Mouse (Mus musculus) embryonic facial prominence, embryonic 15.5 days (tissue): ENCODE measurements around the gene Slc22a2. TPM values are rescaled to one million over a fixed set of nuclear protein-coding genes. Genes with fewer than 3 reads are reported as not detected.
"Not testable (repeated sequence)": the region's sequence is repeated elsewhere in the genome, so short reads cannot be mapped to it uniquely, and the experiment has no call there.

Source experiments
- ATAC-seq: fragments of 200-750 bp; cut with Nextera tagmentation; 2 replicates; pipeline ENCODE4 v1.8.0; 2017; ENCODE audit warnings: low read depth, moderate TSS enrichment; ENCODE audit not compliant: insufficient number of reproducible peaks, low FRiP score, low TSS enrichment
- H3K27ac ChIP-seq: fragments of 300-500 bp; sonication (generic); replicated peaks from 2 replicates; pipeline ENCODE4 v1.5.1; 2015; ENCODE audit warnings: mild to moderate bottlenecking, inconsistent platforms
- H3K27me3 ChIP-seq: fragments of 300-500 bp; sonication (generic); 2 replicates; pipeline ENCODE4 v1.6.1; 2015; ENCODE audit warnings: inconsistent platforms
- H3K36me3 ChIP-seq: fragments of 300-500 bp; sonication (generic); 2 replicates; pipeline ENCODE4 v1.6.1; 2015; ENCODE audit warnings: mild to moderate bottlenecking, inconsistent platforms
- H3K4me1 ChIP-seq: fragments of 300-500 bp; sonication (generic); 2 replicates; pipeline ENCODE4 v1.6.1; 2015; ENCODE audit warnings: inconsistent platforms
- H3K4me2 ChIP-seq: fragments of 300-500 bp; sonication (generic); replicated peaks from 2 replicates; pipeline ENCODE4 v1.6.1; 2015; ENCODE audit warnings: mild to moderate bottlenecking, inconsistent platforms
- H3K4me3 ChIP-seq: fragments of 300-500 bp; sonication (generic); replicated peaks from 2 replicates; pipeline ENCODE4 v1.5.1; 2015; ENCODE audit warnings: mild to moderate bottlenecking, inconsistent platforms
- H3K9ac ChIP-seq: fragments of 300-500 bp; sonication (generic); 2 replicates; pipeline ENCODE4 v1.6.1; 2015; ENCODE audit warnings: inconsistent platforms
- H3K9me3 ChIP-seq: fragments of 300-500 bp; sonication (generic); replicated peaks from 2 replicates; pipeline ENCODE4 v1.6.1; 2016; ENCODE audit warnings: inconsistent platforms
- WGBS: fragments of 180-500 bp; shearing (Covaris S2); methylation state at CpG from one replicate; pipeline ENCODE4 v1.1.7; 2015; 5-methylcytosine and 5-hydroxymethylcytosine counted together
- polyA plus RNA-seq: library from polyadenylated mRNA; unstranded; fragments of >200 nt; fragmentation: Nextera tagmentation; extraction: Ambion mirVana; gene quantifications from 2 replicates; pipeline ENCODE4 v1.2.1, GENCODE M21; 2015

The Slc22a2 gene
- polyA plus RNA-seq, 1 experiment from 2014 or later = 0.11 TPM

DNA sequence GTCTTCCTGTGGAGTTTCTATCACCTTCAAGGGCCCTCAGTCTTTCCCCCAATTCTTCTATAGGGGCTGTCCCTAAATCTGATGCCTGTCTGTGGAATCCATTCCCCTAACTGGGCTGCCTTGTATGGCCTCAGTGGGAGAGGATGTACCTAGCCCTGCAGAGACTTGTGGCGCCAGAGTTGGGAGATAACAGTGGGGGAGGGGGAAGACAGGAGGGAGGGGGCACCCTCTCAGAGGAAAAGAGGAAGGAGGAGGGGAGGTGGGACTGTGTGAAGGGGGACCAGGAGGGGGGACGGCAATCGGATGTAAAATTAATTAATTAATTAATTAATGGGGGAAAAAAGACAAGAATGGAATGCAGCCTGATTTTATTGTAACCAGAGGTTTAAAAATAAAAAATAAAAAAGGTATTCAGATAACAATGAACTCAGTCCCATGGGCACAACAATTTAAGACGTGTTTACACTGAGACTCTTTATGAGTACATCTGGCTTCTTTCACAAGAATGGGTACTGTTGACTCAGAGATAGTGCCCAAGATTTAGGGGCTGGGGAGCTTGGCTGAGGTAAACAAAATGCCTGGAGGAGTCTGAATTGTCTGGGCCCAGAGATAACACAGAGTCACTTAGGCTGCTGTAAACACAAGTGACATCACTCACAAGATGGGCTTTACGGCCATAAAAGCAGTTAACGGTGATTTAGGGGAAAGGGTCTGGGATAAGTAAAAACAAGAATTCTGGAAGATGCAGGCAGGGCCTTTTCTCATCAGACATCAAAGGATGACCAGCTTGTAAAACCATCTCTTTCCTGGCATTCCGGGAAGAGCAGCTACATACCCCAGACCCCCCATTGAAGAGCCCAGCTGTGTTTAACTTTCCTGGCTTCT is 84.8 kb downstream of the Slc22a2 start:
- WGBS = 50% methylated on average over 7 of the region's 7 CpGs
- no peaks in the 10 kb centered on the region for H3K27me3 ChIP-seq
- no peaks in the 10 kb centered on the region for H3K9me3 ChIP-seq
- no peaks in the 10 kb centered on the region for H3K4me1 ChIP-seq
- no peaks in the 10 kb centered on the region for H3K36me3 ChIP-seq
- H3K4me3 ChIP-seq = no peak overlapping the region
- ATAC-seq = no peak
- H3K4me2 ChIP-seq = no peak overlapping the region
- no peak overlapping the region for H3K27ac ChIP-seq
- no peak overlapping the region for H3K9ac ChIP-seq

DNA sequence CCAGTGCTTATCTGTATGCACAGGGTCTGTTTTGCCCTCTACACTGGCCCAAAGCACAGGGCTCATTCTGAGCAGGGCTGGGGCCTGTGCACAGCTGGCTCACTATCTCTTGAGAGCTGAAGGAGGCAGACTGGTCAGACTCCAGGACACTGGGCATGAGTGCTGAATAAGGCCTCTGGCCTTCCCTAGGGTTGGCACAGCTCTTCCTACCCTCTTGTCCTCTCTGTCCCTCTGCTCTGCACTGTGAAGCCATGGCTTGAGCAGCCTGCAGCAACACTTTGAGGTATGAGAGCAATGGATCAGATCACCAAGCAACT is 85.4 kb downstream of the Slc22a2 start:
- no peak overlapping the region for H3K9ac ChIP-seq
- H3K27ac ChIP-seq = no peak overlapping the region
- ATAC-seq = no peak
- H3K4me2 ChIP-seq = no peak overlapping the region
- H3K9me3 ChIP-seq = no peaks in the 10 kb centered on the region
- H3K36me3 ChIP-seq = no peaks in the 10 kb centered on the region
- no peaks in the 10 kb centered on the region for H3K27me3 ChIP-seq
- H3K4me1 ChIP-seq = no peaks in the 10 kb centered on the region
- H3K4me3 ChIP-seq = no peak overlapping the region

DNA sequence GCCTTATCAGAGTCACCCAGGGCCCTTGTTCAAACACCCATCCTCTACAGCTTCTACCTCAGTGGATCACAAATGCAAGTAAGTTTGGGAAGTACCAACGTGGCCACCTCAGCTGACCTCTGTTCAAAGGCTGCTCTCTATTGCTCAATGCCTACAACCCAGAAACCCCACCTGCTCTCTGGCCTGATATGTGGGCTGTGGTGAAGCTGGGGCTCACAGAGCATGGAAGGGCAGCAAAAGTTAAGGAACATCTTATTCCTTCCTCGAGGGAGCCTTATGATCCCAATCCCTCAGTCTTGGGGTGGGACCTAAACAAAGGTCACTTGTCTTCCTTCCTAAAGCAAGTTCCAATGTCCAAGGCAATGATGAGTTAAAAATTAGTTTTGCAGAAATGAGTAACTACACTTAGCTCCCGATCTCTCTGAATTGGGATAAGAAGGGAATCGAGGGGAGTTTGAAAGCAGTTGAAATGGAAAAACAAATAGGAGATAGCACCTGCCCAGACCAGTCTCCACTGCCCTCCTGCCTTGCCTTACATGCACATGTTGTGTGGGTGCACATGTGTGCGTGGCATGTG is 87.2 kb downstream of the Slc22a2 start:
- Histone ChIP-seq H3K36me3 (no peaks in the 10 kb centered on the region), H3K4me2 (no peak overlapping the region), H3K4me1 (no peaks in the 10 kb centered on the region), H3K27ac (no peak overlapping the region), H3K27me3 (no peaks in the 10 kb centered on the region), H3K9me3 (no peaks in the 10 kb centered on the region), H3K4me3 (no peak overlapping the region), H3K9ac (no peak overlapping the region)
- 84% methylated on average over 5 of the region's 5 CpGs for WGBS
- ATAC-seq = no peak

DNA sequence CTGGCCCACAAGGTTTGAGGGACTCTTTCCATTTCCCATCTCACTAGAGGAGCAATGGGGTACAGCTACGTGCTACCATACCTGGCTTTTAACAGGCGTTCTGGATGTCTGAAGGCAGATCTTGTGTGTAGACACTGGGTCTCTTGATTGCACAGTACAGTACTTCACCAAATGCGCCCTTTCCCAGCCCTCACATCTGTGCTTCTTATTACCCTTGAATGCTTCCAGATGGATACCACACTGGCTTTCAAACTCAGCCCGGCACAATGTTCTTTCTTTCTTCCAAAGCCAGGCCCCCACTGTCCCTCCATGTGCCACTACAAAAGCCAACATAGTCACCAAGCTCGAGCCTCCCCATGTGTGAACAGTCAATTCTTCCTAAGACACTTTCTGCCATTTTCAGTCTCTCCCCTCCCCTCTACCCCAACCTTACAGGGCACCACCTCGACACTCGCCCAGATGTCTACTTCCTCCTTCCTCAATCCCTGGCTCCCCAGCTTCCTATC is 88.4 kb downstream of the Slc22a2 start:
- Histone ChIP-seq H3K4me2 (no peak overlapping the region), H3K27ac (no peak overlapping the region), H3K9me3 (no peaks in the 10 kb centered on the region), H3K36me3 (no peaks in the 10 kb centered on the region), H3K9ac (no peak overlapping the region), H3K4me3 (no peak overlapping the region), H3K4me1 (no peaks in the 10 kb centered on the region), H3K27me3 (no peaks in the 10 kb centered on the region)
- peak; percentile 40; the same call in 1 of the 2 replicates for ATAC-seq
- 36% methylated on average over 7 of the region's 7 CpGs for WGBS

DNA sequence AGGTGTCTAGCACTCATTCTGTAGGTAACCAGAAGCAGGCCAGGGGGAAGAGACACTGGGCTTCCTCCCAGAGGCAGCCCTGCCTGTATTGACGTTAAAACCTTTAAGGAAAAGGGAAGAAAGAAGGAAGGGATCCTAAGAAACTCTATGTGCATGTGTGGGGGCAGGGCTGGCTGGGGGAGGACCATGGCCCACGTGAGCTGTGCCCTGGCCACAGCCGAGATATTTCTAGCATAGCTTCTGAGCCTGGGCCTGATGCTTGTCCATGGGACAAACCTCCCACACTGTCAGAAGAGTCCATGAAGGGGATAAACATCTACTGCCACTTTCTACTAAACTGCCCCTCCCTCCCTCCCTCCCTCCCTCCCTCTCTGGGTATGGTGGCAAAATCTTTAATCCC is 89.9 kb downstream of the Slc22a2 start:
- Histone ChIP-seq H3K4me1 (no peaks in the 10 kb centered on the region), H3K9ac (no peak overlapping the region), H3K4me3 (no peak overlapping the region), H3K36me3 (no peaks in the 10 kb centered on the region), H3K4me2 (no peak overlapping the region), H3K27me3 (no peaks in the 10 kb centered on the region), H3K27ac (no peak overlapping the region), H3K9me3 (no peaks in the 10 kb centered on the region)
- WGBS = 65% methylated on average over 3 of the region's 3 CpGs
- ATAC-seq = no peak

DNA sequence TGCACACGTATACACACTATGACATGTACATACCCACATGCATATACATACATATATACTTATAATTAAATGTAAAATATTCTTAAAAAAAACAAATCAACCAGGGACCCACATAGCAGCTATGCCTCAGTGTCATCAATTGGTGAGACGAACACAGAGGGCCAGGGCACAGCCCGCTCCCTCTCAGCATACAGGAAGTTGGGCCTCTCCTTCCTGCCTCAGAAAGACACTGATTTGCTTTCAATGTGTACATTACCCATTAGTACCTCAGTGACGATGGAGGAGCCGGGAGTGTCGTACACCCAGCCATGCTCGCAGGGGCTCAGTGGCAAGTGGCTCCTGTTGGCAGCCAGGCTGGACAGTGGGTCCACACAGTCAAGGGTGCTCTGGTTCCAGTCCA is 91.0 kb downstream of the Slc22a2 start:
- not testable (repeated sequence) for H3K36me3 ChIP-seq, H3K4me2 ChIP-seq, ATAC-seq, H3K4me3 ChIP-seq, H3K27me3 ChIP-seq, H3K27ac ChIP-seq, H3K4me1 ChIP-seq, H3K9ac ChIP-seq, H3K9me3 ChIP-seq
- whole genome bisulfite sequencing = 82% methylated on average over 7 of the region's 7 CpGs

DNA sequence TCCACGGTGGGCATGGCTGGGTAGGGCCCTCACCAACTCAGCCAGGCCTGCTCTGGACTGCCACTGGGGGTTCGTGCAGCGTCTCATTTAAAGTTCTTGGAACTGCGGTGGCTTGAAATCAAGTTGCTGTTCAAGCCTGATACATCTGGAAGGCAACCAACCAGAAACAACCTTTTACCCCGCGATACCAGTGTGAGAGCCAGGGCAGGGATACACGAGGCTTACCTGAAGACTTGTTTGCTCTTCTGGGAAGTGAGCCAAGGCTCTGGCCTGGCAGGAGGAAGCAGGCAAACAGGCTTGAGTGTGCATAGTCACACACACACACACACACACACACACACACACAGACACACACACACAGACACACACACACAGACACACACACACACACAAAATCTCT is 91.7 kb downstream of the Slc22a2 start, which contains the start of gene Slc22a1:
Gene Slc22a1 (minus strand): TSS at position 184 of the 400 bp plus-strand sequence.
- Histone ChIP-seq H3K27ac (no peak within 1 kb of the TSS), H3K36me3 (0 out of 2 replicates have a peak, but pooled peaks cover 6% of the 10 kb centered on the region), H3K9ac (no peak within 1 kb of the TSS), H3K4me3 (no peak within 1 kb of the TSS), H3K4me1 (no peaks in the 10 kb centered on the region), H3K9me3 (no peaks in the 10 kb centered on the region), H3K27me3 (no peaks in the 10 kb centered on the region), H3K4me2 (no peak within 1 kb of the TSS)
- no peak for ATAC-seq
- 65% methylated on average over 7 of the region's 7 CpGs for WGBS

DNA sequence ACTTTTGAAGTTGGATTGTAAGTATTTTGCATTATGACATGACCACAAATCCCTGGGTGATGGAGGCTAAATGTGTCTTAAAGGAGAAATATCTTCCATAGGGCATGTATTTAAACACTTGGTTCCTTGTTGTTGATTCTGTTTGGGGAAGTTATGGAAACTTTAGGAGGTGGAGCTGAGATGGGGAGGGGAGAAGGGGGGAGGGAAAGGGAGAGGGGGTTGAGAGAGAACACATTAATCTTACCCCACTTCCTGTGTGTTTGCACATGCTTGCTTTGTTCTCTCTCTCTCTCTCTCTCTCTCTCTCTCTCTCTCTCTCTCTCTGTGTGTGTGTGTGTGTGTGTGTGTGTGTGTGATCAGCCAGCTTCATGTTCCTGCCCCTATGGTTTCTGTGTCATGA is 93.2 kb downstream of the Slc22a2 start:
- Histone ChIP-seq H3K27ac (no peak overlapping the region), H3K9me3 (no peaks in the 10 kb centered on the region), H3K4me3 (no peak overlapping the region), H3K9ac (no peak overlapping the region), H3K27me3 (no peaks in the 10 kb centered on the region), H3K4me1 (no peaks in the 10 kb centered on the region), H3K36me3 (peaks cover 12% of the 10 kb centered on the region; the same call in 1 of the 2 replicates), H3K4me2 (no peak overlapping the region)
- no peak for ATAC-seq

Other genes starting within 250 kb of the Slc22a2 start
- not detected in 2 replicates for gene Plg, start 205.5 kb upstream of the Slc22a2 start, polyA plus RNA-seq
- 1.1 and 1.3 TPM in 2 replicates for gene Slc22a3, start 76.4 kb upstream of the Slc22a2 start, polyA plus RNA-seq
- gene Slc22a1, start 91.7 kb downstream of the Slc22a2 start, polyA plus RNA-seq = 0.44 and 0.89 TPM in 2 replicates
- gene Igf2r, start 185.5 kb downstream of the Slc22a2 start, polyA plus RNA-seq = 39.8 and 44.2 TPM in 2 replicates